Mouse (Mus musculus) right cerebral cortex, adult 2 months (tissue): ENCODE measurements around the gene Coq4.

Source experiments
- DNase-seq, 2 experiments: peaks; one replicate each; pipeline ENCODE4 v3.0.0; 2021 to 2022; ENCODE audit warnings: low spot score in 2 of 2

Coq4 gene

GRCm38 (mm10) chr2:29846061-29846853 is 59.0 kb downstream of the Coq4 start:
- DNase-seq, result no peak

GRCm38 (mm10) chr2:29846911-29847310 is 59.6 kb downstream of the Coq4 start:
- no peak for DNase-seq
